Mouse (Mus musculus): Measurements from ENCODE around the gene Fbxw7.

GRCm38 (mm10) chr3:84876211-84876610, 61.1 kb downstream of the Fbxw7 start:
- TF ChIP-seq ETS1 (conservative IDR thresholded peaks at IDR 0.05; ENCODE audit: low read depth, low read length) (no peak), CTCF (conservative IDR thresholded peaks at IDR 0.05 in 1 of 2, IDR thresholded peaks at IDR 0.05 in 1 of 2; ENCODE audit: low read depth in 2 of 2, low read length in 2 of 2) (no peak), POLR2A (IDR thresholded peaks at IDR 0.05; ENCODE audit: low read depth, low read length) (no peak), USF2 (conservative IDR thresholded peaks at IDR 0.05; ENCODE audit: low read depth, low read length) (no peak), TCF12 (IDR thresholded peaks at IDR 0.05; ENCODE audit: low read depth, low read length) (no peak)

Measured in CH12.LX (cell line).